Mouse (Mus musculus): ENCODE results near the gene Gng7.
A peak's percentile ranks its signal among the peaks of the same experiment; 100 is the strongest.
"Not testable (repeated sequence)": the region's sequence is repeated elsewhere in the genome, so short reads cannot be mapped to it uniquely, and the experiment has no call there.

Gng7 gene

DNA sequence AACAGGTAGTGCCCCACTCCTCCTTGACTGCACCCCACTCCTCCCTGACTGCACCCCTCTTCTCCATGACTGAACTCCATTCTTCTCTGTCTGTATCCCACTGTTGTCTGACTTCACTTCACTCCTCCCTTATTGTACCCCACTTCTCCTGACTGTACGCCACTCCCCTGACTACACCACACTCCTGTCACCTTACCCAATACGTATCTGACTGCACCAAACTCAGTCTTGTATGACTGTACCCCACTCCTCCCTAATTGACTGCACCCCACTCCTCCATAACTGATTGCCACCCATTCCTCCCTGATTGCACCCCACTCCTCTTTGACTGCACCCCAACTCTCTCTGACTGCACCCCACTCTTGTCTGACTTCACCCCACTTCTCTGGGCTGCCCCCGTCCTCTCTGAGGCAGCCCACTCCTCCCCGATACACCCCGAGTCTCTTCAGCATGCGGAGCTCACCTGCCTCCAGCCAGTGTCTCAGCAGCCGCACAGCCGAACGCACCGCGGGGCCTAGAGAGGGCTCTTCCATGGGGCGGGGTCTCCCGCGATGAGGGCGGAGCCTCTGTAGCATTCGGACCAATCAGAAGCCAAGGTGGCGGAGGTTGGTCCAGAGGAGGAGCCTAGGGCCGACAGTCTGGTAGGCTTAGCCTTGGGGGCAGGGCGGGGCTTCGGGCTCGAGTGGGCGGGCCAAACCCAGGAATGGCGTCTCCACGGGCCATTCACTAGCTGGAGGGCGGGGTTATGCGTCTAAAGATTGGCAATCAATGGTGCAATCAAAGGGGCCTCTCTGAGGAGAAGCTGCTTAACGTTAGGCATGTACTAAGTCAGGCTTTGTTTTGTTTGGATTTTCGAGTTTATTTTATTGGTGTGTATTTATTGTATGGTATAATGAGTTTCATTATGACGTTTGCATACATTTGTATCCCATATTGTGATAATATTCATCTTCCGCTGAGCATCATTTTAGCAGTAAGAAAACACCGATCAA, at the start of gene Gng7:
Gene Gng7 (minus strand): TSS at position 553 of the 992 bp plus-strand sequence.
- DNase-seq (ENCODE audit: low read depth, low spot score): peak; percentile 95

DNA sequence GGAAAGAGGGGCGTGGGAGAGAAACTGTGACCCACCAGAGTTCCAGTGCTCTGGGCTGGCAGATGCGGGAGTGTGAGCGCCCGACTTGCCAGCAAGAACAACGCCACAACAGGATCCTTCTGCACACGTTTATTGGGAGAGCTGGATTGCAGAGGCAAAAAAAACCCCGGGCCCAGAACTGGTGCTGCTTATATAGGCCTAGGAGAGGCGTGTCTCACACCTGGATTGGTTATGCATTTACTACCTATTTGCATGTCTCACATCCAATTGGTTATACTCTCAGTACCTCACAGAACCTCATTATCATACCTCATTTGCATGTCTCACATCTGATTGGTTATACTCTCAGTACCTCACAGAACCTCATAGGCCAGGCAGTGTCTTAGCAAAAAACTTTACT, 49.8 kb upstream of the Gng7 start:
- DNase-seq (ENCODE audit: low read depth, low spot score): not testable (repeated sequence)

GRCm38 (mm10) chr10:81062710-81063109, 48.0 kb upstream of the Gng7 start:
- no peak for DNase-seq (ENCODE audit: low read depth, low spot score)

DNA sequence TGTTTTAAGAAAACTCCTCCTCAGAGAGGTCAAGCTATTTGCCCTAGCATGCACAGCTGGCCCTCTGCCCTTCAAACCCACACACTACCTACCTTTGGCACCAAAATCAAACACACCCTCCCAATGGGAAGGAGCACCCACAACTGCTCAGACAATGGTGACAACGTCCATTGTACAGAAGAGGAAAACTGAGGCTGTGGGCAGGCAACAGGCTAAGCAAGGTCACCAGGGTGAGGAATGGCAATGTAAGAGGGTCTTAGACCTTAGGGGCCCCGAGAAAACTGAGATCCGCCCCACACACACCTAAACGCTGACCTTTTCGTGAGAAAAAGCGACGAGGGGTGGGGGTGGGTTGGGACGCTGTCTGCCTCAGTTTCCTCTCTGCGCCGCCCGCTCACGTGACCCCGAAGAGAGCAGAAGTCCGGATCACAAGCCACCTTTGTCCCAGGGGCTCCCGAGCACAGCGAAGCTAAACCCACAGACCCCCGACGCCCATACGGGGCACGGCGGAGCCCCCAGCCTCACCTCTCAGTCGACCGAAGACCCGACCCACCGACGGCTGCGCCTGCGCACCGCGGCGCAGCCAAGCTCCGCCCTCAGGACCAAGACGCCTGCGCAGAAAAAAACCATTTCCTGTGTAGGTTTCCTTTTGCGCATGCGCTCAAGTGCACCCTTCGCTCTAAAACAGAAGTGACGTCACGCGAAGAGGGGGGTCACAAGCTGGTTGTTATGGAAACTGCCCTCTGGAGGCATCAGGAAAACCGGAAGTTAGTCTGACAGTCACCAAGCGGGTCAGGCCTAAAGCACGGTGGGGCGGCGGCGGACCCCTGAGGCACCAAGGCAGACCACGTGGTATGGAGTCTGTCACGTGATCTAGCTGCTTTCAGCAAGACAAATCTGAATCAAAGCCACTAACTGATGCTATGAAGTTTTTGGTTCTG, 45.1 kb upstream of the Gng7 start, which contains the start of gene Sgta:
Gene Sgta (minus strand): TSS at position 579 of the 941 bp plus-strand sequence.
- DNase-seq (ENCODE audit: low read depth, low spot score): peak; percentile 100

- DNase-seq (ENCODE audit: low read depth, low spot score): no peak
Measured at GRCm38 (mm10) chr10:81058896-81059295, 44.2 kb upstream of the Gng7 start.

DNA sequence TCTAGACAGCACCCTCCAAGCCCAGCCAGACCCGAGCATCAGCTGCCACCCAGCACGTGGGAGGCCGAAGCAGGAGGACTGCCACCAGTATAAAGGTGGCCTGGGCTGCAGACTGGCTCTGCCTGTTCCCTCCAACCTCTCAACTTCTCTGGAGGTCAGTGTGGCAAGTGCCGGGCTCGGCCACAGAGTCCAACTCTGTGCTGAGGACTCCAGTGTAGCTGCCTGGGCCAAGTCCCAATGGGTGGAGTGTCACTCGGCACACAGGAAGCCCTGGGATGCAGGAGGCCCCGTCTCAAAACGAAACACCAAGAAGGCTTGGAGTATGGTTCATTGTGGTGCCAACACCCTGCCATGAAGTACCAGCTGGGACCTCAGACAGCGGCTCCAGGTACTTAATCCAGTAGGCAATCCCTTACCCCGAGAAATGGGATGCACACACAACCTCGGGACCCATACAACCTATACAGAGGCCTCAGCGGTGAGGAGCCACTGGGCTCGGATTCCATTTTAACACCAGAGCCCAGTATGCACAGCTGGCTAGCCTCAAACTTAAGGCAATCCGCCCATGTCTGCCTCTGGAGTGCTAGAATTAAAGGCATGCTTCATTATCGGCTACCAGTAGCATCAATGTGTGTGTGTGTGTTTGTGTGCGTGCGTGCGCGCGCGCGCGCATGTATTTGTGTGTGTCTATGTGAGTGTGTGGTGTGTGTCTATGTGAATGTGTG, 42.8 kb upstream of the Gng7 start:
- DNase-seq (ENCODE audit: low read depth, low spot score): no peak

GRCm38 (mm10) chr10:81055802-81056340, 41.1 kb upstream of the Gng7 start:
- DNase-seq (ENCODE audit: low read depth, low spot score): not testable (repeated sequence)

DNA sequence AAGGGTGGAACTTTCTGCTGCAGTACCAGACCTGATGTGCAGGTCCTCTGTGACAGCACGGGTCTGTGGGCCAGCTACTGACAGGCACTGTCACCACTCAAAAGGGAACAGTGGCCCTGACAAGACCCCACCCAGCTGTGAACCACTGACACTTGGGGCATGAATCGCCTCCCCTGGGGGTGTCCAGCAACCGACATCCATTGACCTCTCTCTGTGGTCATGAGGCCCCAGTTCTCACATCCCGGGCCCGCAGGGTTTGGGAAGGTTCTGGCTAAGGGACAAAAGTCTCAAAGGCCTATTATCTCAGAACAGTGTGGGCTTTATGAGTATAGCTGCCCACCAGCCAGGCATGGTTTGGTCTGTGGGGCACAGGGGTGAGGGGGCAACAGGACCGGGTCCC, 40.4 kb upstream of the Gng7 start:
- no peak for DNase-seq (ENCODE audit: low read depth, low spot score)

DNA sequence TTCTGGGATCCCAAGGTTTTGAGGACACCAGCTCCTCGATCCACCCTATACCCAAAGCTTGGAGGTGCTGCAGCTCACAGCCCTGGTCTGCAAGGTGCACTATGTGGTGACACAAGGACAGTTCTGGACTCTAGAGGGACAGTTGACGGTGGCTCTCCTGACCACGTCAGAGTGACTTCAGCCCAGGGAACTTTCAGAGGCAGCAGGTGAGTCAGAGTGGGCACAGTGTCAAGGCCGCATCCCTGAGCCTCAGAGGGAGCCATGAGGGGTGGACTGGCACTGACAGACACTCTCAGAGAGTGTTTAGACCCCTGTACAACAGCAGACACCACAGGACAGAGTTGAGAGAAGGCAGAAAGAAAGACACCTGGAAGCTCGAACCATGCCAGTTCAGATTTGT, 37.8 kb upstream of the Gng7 start:
- DNase-seq (ENCODE audit: low read depth, low spot score): no peak

DNA sequence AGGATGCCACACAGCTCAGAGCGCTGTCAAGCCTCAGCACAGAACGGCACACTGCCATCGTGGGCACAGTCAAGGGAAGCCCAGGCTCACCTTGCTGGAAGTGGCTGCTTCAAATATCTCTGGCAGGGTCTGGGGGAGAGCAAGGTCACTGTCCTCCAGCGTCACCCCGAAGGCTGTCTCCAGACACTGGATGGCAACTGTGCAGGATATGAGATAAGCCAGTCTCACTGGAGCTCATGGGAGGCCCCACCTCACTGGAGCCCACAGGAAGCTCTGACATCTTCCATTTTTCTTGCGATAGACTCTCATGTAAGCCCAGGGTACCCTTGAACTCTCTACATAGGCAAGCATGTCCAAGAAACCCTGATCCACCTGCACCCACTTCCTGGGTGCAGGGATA, 36.4 kb upstream of the Gng7 start:
- no peak for DNase-seq (ENCODE audit: low read depth, low spot score)

- no peak for DNase-seq (ENCODE audit: low read depth, low spot score)
Measured at GRCm38 (mm10) chr10:81050645-81051044, 35.9 kb upstream of the Gng7 start.

DNA sequence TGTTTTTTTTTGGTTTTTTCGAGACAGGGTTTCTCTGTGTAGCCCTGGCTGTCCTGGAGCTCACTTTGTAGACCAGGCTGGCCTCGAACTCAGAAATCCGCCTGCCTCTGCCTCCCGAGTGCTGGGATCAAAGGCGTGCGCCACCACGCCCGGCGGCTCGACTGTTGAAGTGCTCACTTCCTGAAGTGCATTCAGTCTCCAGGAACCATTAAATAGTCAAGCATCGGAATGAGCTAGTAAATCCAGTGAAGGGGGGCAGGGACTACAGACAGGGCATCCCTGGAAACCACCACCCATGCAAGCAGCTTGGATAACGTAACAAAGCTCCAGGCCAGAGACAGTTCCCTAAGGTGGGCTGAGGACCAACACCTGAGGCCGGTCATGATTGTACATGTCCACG, 30.5 kb upstream of the Gng7 start:
- DNase-seq (ENCODE audit: low read depth, low spot score): not testable (repeated sequence)

DNA sequence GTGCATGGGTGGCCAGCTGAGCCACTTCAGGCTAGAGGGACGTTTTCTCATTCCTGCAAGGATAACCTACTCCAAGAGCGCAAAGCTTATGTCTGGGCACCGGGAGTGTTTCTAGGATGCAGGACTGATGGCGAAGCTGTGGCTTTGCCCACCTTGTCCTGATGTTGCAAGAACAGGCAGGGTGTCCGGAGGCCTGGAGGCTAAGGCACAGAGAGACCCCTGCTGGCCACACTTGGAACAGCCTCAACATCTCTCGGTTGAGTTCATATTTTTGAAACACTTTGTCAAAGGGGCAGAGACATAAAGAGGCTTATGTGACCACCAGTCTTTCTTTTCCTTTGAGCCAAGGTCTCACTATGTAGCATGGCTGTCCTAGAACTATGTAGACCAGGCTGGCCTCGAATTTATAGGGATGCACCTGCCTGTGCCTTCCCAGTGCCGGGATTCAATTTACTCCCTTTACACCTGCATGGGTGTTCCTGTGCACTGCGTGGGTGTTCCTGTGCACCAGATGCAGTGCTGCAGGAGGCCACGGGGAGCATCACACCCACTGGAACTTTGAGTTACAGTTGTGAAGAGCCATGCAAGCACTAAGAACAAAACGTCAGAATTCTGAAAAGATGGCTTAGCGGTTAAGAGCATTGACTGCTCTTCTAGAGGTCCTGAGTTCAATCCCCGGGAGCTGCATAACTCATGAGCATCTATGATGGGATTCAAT, 26.9 kb upstream of the Gng7 start:
- DNase-seq (ENCODE audit: low read depth, low spot score): peak; percentile 44

GRCm38 (mm10) chr10:81036988-81037580, 22.3 kb upstream of the Gng7 start, which contains the start of gene Slc39a3:
TSS of gene Slc39a3 (minus strand) at chr10:81037426.
- peak; percentile 98 for DNase-seq (ENCODE audit: low read depth, low spot score)

DNA sequence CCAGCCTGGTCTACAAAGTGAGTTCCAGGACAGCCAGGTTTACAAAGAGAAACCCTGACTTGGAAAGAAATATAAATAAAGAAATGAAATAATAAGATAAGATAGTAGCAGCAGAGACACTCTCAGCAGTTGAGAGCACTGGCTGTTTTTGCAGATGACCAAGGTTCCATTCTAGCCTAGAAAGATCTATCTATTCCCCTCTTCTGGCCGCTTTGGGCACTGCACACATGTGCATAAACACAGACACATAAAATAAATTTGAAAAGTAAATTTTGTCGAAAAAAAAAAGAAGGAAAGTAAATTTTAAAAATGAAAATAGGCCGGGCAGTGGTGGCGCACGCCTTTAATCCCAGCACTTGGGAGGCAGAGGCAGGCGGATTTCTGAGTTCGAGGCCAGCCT, 21.5 kb upstream of the Gng7 start:
- DNase-seq (ENCODE audit: low read depth, low spot score): no peak

DNA sequence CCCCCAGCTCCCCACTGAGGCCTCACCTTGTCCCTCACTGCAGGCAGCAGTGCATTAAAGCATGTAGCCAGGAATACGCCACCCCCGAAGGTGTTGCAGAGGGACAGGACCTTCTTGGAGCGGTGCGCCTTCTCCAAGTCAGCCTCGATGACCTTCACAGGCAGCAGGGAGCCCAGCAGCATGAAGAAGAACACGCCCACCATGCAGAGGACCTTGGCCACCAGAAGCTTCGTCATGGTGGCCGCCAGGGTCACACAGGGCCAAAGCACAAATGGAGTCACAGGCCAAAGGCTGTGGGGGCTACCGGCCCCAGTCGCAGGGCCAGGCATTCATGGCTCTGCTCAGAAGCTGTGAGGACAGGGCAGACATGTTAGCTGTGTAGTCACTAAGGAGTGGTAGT, 18.8 kb upstream of the Gng7 start:
- DNase-seq (ENCODE audit: low read depth, low spot score): no peak

DNA sequence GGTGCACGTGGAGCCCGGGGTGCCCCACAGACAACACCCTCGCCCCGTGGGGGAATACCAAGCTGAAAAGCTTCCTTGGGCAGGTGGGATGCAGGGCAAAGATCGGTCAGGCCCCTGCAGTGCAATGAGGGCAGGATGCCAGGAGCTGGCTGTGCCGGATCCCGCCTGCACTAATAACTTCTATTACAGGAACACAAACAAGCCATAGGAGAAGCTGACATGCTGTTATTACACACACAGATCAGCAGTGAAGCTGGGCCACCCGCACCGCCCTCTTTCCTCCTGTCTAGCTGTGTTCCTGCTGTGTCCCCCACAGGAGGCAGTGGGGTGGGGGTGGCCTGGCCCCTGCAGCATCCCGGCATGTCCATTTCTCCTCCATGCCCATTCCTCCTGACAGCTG, 14.3 kb upstream of the Gng7 start:
- no peak for DNase-seq (ENCODE audit: low read depth, low spot score)

GRCm38 (mm10) chr10:81028219-81028618, 13.5 kb upstream of the Gng7 start:
- no peak for DNase-seq (ENCODE audit: low read depth, low spot score)

- peak; percentile 79 for DNase-seq (ENCODE audit: low read depth, low spot score)
Measured at GRCm38 (mm10) chr10:81027331-81027730, 12.6 kb upstream of the Gng7 start.

GRCm38 (mm10) chr10:81026857-81027256, 12.1 kb upstream of the Gng7 start:
- DNase-seq (ENCODE audit: low read depth, low spot score): no peak

Measured in skeletal muscle tissue, adult 2 months (tissue).